Mouse (Mus musculus): Measurements from ENCODE around the gene Pgbd1. TPM values are rescaled to one million over a fixed set of nuclear protein-coding genes. Genes with fewer than 3 reads are reported as not detected.

Gene Pgbd1
- polyA plus RNA-seq, 1 experiment: 1.1 TPM

DNA sequence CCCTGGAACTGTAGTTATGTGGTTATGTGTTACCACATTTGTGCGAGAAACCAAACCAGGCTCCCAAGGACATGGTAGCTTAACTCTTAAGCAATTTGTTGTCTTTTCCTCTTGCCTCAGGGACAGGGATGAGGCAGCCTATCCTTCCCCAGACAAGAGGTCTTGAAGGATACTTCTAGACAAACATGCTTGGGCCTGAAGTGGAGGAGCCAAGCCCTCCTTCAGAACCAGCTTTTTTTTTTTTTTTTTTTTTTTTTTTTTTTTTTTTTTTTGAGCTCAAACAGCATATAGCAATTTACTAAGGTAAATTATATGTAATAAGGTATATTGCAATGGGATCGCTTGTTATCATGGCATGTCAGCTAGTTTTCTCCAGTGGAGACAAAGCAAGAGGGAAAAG is 25.1 kb downstream of the Pgbd1 start:
- Histone ChIP-seq H3K27me3 (replicated peaks; ENCODE audit: control insufficient read depth, insufficient read depth, low read length) (no peaks in the 10 kb centered on the region), H3K27ac (ENCODE audit: insufficient read depth, low read depth, low read length) (no peak overlapping the region), H3K36me3 (ENCODE audit: control insufficient read depth, insufficient read depth, low read length) (no peaks in the 10 kb centered on the region), H3K4me1 (ENCODE audit: control insufficient read depth, insufficient read depth, low read length) (no peaks in the 10 kb centered on the region), H3K4me3 (ENCODE audit: insufficient read depth, low read depth, low read length) (no peak overlapping the region)
- WGBS: 96% methylated on average over 2 of the region's 2 CpGs
- no peak for DNase-seq
- TF ChIP-seq CTCF (conservative IDR thresholded peaks at IDR 0.05; ENCODE audit: insufficient read depth, insufficient read length, low read depth, low read length): no peak
- TF ChIP-seq POLR2A (IDR thresholded peaks at IDR 0.05; ENCODE audit: low read depth, low read length): no peak

DNA sequence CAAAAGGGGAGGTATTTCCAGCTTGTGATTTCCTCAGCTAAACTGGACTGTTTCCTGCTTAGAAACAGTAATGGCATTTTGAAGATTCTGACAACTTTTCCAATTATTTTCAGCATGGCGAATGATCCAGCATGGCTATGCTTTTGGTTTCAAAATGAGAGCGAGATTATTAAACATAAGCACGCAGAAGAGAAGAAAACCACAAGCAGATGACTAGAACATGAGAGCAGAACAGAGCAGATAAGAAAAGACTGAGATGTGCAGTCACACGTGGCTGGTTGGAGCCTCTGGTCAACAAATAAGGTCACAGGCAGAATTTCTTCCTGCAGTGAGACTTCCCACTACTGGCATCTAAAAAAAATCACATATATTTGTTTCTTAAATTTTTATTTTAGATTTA is 25.6 kb downstream of the Pgbd1 start:
- H3K36me3 ChIP-seq (ENCODE audit: control insufficient read depth, insufficient read depth, low read length): no peaks in the 10 kb centered on the region
- no peaks in the 10 kb centered on the region for H3K27me3 ChIP-seq (replicated peaks; ENCODE audit: control insufficient read depth, insufficient read depth, low read length)
- no peak for DNase-seq
- H3K27ac ChIP-seq (ENCODE audit: insufficient read depth, low read depth, low read length): no peak overlapping the region
- 77% methylated on average over 4 of the region's 4 CpGs for WGBS
- no peak overlapping the region for H3K4me3 ChIP-seq (ENCODE audit: insufficient read depth, low read depth, low read length)
- H3K4me1 ChIP-seq (ENCODE audit: control insufficient read depth, insufficient read depth, low read length): no peaks in the 10 kb centered on the region
- TF ChIP-seq POLR2A (IDR thresholded peaks at IDR 0.05; ENCODE audit: low read depth, low read length) (no peak), CTCF (conservative IDR thresholded peaks at IDR 0.05; ENCODE audit: insufficient read depth, insufficient read length, low read depth, low read length) (no peak)

DNA sequence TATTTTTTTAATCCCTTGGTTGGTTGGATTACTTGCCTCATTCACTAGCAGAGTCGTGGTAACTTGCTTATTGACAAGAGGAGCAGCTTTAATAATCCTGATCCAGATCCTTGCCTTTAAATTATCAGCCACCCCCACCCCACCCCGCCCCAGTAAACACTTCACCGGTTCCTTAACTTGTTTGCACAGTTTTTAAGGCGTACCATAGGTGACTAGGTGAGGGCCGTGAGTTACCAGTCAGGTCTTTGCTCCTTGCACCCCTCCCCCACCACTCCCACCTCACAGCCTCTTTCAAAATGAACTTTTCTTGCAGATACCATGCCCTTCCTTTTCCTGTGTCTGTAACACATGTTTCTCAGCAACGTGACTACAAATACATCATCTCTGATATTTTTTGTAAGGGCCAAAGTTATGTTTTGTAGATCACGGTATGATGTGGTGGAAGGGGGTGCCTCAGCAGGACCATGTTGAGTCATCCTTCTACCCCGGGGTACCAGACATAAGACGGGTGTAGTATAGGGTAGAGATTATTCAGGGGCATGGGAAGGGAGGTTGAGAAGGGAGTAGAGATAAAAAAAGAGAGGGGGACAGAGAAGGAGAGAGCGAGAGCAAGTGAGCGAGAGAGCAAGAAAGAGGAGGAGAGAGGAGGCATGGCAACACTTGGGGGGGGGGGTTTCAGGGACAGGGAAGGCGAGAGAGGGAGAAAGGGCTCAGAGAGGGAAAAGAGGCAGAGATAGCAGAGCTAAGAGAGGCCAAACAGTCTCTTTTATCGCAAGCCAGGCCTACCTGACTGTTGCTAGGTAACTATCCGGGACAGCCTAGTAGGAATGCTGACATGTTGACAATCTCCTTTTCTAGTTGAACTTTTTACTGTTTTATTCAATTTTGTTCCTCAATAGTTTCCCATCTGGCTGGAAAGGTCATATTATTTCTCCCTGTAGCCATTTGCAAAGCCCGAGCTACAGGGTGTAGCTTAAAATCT is 26.3 kb downstream of the Pgbd1 start:
- Histone ChIP-seq H3K36me3 (ENCODE audit: control insufficient read depth, insufficient read depth, low read length) (no peaks in the 10 kb centered on the region), H3K4me1 (ENCODE audit: control insufficient read depth, insufficient read depth, low read length) (no peaks in the 10 kb centered on the region), H3K27me3 (replicated peaks; ENCODE audit: control insufficient read depth, insufficient read depth, low read length) (no peaks in the 10 kb centered on the region), H3K27ac (ENCODE audit: insufficient read depth, low read depth, low read length) (no peak overlapping the region), H3K4me3 (ENCODE audit: insufficient read depth, low read depth, low read length) (no peak overlapping the region)
- WGBS: 66% methylated on average over 15 of the region's 15 CpGs
- DNase-seq: no peak
- TF ChIP-seq CTCF (conservative IDR thresholded peaks at IDR 0.05; ENCODE audit: insufficient read depth, insufficient read length, low read depth, low read length): no peak

DNA sequence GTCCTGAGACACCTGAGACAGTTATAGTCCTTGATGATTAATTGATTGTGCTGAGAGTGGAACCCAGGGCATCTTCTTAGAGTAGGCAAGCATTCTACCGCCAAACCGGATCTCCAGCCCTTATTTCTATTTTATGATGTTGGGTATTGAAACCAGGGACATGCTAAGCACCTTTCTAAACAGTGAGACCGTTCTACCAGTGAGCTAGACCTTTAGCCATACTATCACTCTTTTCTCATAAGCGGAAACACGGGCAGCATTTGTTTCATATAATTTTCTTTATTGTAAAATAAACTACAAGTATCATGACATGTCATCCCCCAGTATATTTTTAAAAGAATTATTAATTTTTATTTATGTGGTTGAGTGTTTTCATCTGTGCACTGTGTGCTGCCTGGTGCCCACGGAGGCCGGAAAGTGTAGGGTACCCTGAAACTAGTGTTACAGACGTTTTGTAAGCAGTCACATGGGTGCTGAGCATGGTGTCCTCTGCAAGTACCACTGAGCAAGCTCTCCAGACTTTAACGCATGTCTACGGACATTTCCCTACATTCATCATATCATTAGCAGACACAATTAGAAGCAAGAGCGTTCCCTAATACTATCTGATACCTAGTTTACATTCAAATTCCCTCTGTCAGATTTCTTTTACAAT is 31.9 kb downstream of the Pgbd1 start:
- 55% methylated on average over 11 of the region's 11 CpGs for WGBS
- DNase-seq: no peak
- H3K27ac ChIP-seq (ENCODE audit: insufficient read depth, low read depth, low read length): peak overlapping the region; percentile 91
- H3K4me3 ChIP-seq (ENCODE audit: insufficient read depth, low read depth, low read length): peak overlapping the region; percentile 91
- TF ChIP-seq CTCF (conservative IDR thresholded peaks at IDR 0.05; ENCODE audit: insufficient read depth, insufficient read length, low read depth, low read length) (no peak), POLR2A (IDR thresholded peaks at IDR 0.05; ENCODE audit: low read depth, low read length) (no peak)
- H3K27me3 ChIP-seq (replicated peaks; ENCODE audit: control insufficient read depth, insufficient read depth, low read length): no peaks in the 10 kb centered on the region
- no peaks in the 10 kb centered on the region; the same call in 1 of the 2 replicates for H3K4me1 ChIP-seq (ENCODE audit: control insufficient read depth, insufficient read depth, low read length)
- H3K36me3 ChIP-seq (ENCODE audit: control insufficient read depth, insufficient read depth, low read length): no peaks in the 10 kb centered on the region

DNA sequence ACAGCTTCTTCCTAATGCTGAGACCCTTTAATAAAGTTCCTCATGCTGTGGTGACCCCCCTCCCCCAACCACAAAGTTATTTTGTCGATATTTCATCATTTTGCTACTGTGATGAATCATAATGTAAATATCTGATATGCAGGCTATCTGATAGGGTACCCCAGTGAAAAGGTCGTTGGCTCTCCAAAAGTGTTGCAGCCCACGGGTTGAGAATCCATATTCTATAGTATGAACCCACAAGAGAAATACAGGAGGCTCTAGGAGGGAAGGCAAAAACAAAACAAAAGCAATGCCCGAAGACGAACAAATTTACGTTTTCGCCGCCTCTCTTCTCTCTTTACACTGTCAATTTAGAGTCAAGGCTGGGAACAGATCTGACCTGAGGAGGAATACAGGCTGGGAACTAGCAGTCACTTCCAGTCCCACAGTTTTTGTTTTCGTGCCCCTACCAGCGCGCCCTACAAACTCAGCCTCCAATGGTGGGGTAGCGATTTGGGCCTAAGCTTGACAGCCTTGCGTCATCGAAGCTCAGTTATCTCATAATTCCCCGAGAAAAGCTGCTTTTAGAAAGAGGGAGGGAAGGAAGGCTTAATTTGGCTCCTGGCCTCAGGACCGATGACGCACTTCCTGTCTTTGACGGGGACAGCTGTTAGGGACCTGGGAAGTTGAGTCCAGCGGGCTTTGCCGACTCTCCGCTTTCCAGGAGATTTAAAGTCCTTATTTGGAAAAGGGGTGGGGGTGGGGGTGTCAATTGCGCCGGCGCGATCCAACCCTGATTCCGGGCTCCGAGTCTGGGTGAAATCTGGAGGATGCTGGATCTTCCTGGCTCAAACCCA is 32.7 kb downstream of the Pgbd1 start:
- no peaks in the 10 kb centered on the region for H3K27me3 ChIP-seq (replicated peaks; ENCODE audit: control insufficient read depth, insufficient read depth, low read length)
- H3K4me1 ChIP-seq (ENCODE audit: control insufficient read depth, insufficient read depth, low read length): no peaks in the 10 kb centered on the region; the same call in 1 of the 2 replicates
- peak overlapping the region; percentile 91 for H3K27ac ChIP-seq (ENCODE audit: insufficient read depth, low read depth, low read length)
- peak; percentile 93 for DNase-seq
- H3K4me3 ChIP-seq (ENCODE audit: insufficient read depth, low read depth, low read length): peak overlapping the region; percentile 91
- 3% methylated on average over 27 of the region's 27 CpGs for WGBS
- TF ChIP-seq POLR2A (IDR thresholded peaks at IDR 0.05; ENCODE audit: low read depth, low read length): no peak
- no peak for TF ChIP-seq CTCF (conservative IDR thresholded peaks at IDR 0.05; ENCODE audit: insufficient read depth, insufficient read length, low read depth, low read length)
- H3K36me3 ChIP-seq (ENCODE audit: control insufficient read depth, insufficient read depth, low read length): no peaks in the 10 kb centered on the region

DNA sequence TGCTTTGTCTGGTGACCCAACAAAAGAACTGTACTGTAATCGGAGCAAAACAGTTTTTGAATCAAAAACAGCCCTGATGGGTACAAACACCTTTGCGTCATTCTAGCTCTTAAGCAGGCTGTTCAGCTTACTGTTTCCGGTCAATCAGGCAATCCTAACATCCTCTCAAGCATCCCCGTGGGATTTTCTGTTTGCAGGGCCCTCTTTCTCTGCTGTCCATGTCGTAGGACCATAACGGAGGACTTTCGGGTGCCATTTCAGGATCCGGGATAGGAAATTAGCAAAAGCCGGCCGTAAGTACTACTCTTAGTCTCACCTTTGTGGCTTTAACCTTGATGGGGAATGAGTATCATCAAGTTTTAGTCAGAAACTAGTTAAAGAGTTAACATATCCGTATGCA is 33.5 kb downstream of the Pgbd1 start:
- TF ChIP-seq POLR2A (IDR thresholded peaks at IDR 0.05; ENCODE audit: low read depth, low read length) (no peak), CTCF (conservative IDR thresholded peaks at IDR 0.05; ENCODE audit: insufficient read depth, insufficient read length, low read depth, low read length) (no peak)
- Histone ChIP-seq H3K36me3 (ENCODE audit: control insufficient read depth, insufficient read depth, low read length) (no peaks in the 10 kb centered on the region), H3K4me1 (ENCODE audit: control insufficient read depth, insufficient read depth, low read length) (no peaks in the 10 kb centered on the region; the same call in 1 of the 2 replicates), H3K27me3 (replicated peaks; ENCODE audit: control insufficient read depth, insufficient read depth, low read length) (no peaks in the 10 kb centered on the region), H3K27ac (ENCODE audit: insufficient read depth, low read depth, low read length) (no peak overlapping the region), H3K4me3 (ENCODE audit: insufficient read depth, low read depth, low read length) (no peak overlapping the region)
- no peak for DNase-seq
- 81% methylated on average over 11 of the region's 11 CpGs for WGBS
